Mouse (Mus musculus) retina, embryonic 14.5 days (tissue): ENCODE data around the gene Rbms2.
A peak's percentile ranks its signal among the peaks of the same experiment; 100 is the strongest.
"Not testable (repeated sequence)": the region's sequence is repeated elsewhere in the genome, so short reads cannot be mapped to it uniquely, and the experiment has no call there.

Source experiments
- DNase-seq: peaks from one replicate; pipeline ENCODE4 v3.0.0-alpha.2; 2015; ENCODE audit warnings: low spot score

The Rbms2 gene

DNA sequence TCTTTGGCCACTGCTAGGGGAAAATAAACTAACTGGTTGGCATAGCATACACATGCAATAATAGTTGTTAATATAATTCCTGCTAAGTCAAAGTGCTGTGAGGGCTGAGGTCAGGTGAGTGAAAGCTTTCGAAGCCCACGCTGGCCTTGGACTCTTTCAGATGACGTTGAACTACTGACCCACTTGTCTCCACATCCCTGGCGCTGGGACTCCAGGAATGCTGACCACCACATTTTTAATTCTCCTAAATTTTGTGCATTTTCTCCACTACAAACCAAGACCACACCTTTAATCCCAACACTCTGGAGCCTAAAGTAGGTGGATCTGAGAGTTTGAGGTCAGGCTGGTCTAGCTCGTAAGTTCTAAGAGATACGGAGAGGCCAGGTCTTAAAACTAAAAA lies 13.0 kb upstream of the Rbms2 start:
- DNase-seq = no peak

DNA sequence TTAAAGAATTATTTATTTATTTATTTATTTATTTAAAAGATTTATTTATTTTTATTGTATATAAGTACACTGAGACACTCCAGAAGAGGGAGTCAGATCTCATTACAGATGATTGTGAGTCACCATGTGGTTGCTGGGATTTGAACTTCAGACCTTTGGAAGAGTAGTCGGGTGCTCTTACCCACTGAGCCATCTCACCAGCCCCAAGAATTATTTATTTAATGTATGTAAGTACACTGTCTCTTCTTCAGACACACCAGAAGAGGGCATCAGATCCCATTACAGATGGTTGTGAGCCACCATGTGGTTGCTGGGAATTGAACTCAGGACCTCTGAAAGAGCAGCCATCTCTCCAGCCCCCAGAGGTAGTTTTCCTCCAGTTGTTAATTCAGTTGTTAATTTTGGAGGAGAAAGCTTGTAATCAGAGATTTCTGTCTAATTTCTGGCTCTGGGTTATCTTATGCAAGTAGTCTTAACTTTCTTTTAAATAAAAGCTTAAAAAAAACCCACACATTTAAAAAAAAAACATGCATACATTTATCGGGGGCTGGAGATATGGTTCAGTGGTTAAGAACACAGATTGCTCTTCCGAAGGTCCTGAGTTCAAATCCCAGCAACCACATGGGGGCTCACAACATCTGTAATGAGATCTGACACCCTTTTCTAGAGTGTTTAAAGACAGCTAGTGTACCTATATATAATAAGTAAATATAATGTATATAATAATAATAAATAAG lies 12.1 kb upstream of the Rbms2 start:
- not testable (repeated sequence) for DNase-seq

DNA sequence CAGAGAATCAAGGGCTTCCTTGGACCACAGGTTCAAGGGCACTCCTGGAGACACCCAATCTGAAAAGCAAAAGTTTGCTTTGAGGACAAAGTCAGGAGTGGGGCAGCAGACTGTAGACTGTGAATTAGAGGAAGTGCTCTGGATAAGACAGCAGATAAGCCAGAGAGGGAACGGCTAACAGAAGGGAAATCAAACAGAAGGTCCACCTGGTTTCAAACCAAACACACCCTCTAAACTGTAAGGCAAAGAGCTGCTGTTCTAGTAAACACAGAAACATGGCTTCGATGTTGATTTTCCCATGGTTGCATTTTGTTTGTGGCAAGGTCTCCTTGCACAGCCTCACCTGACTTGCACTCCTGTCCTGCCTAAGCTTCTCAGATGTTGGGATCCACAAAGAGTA lies 11.4 kb upstream of the Rbms2 start:
- no peak for DNase-seq

DNA sequence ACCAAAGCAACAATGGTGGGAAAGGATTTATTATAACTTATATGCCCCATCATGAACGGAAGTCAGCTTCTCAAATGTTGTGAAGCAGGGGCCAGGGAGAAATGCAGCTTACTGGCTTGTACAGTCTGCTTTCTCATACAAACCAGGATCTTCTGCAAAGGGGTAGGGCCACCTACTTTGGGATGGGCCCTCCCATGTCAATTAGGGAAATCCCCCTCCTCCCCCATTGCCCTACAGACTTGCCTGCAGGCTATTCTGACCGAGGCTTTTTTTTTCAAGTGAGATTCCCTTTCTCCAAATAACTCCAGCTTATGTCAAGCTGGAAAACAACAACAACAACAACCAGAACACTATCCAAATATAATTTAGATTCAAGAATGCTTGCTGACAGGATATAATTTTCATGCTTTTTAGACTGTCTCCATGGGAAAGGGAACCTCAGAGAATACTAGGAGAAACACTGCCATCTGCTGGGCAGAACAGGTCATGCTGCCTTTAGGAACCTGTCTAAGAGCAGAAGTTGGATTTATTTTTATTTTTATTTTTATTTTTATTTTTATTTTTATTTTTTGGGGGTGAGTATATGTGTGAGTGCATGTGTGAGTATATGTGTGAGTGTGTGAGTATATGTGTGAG lies 8.3 kb upstream of the Rbms2 start:
- DNase-seq = peak; percentile 90

DNA sequence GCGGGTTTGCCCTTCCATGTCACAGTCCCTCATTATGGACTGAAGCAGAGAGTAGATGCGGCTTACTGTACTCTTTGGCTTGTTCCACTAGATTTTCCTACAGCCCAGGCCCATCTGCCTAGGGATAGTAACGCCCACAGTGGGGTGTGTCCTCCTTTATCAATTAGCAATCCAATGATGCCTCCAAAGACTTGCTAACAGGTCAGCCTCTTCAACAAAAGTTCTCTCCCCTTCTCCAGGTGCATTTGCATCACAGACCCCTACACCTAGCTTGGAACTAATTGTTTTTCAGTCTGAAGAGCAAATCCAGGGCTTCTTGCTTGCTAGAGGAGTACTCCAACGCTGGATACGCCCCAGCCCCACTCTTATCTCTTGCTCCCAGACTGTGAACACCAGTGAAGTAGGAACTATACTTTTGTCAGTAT lies 7.1 kb upstream of the Rbms2 start:
- DNase-seq = no peak

DNA sequence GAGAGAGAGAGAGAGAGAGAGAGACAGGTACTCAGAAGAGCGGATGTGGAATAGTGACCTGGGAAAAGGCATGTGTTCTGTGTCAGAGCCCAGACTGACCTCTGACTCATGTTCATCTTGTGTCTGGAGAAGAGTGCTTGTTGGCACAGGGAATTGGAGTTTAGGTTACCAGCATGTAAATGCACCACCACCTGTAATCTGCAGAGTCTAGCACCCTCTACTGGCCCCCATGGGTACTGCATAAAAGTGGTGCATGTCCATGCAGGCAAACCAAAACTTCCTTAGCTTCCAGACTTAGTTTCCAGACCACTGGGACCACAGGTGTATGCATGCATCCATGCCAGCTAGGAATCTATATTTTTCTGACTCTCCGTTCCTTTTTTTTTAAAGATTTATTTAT lies 5.9 kb upstream of the Rbms2 start:
- DNase-seq = peak; percentile 88

DNA sequence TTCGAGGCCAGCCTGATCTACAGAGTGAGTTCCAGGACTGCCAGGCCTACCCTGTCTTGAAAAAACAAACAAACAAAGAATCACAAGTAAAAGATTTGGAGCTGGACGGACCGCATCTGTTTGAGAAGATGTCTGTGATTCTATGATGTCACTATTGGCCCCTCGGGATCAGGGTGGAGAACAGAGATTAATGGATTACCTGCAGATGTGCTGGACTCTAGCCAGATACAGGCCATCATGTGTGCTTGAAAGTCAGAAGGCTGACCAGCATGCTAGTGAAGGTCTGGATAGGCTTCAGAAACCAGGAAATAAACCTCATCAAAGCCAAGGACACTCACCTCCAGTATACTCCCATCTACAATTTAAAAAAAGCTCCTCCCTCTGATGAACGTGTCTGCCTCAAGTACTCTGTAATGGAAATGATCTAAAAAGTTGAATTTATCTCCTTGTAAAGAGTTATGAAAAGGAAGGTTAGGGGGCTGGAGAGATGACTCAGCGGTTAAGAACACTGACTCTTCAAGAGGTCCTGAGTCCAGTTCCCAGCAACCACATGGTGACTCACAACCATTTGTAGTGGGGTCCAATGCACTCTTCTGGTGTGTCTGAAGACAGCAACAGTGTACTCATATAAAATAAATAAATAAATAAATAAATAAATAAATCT lies 5.3 kb upstream of the Rbms2 start:
- no peak for DNase-seq

DNA sequence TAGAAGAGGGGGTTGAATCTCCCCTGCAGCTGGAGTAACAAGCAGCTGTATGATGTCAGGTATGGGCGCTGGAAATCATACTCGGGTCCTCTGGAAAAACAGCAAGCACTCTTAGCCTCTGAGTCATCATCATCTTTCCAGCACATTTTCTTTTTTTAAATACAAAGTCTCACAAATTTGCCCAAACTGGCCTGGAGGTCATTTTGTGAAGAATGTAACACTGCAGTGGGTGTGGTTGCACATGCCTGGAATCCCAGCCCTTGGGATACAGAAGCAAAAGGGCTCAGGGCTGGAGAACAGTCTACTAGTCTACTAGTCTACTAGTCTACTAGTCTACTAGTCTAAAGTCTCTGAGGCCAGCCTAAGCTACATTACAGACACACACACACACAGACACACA lies 4.2 kb upstream of the Rbms2 start:
- no peak for DNase-seq

DNA sequence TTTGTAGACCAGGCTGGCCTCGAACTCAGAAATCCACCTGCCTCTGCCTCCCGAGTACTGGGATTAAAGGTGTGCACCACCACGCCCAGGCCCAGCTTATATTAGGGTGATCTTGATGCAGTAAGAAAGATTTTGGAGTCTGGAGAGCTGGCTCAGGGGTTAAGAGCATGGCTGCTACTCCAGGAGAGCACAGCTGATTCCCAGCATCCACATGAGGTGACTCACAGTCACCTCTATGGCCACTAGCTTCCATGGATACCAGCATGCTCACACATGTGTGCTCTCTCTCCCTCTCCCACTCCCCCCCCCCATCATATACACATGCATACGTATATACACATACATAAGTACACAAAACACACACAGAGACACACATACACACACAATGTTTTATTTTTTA lies 2.8 kb downstream of the Rbms2 start:
- DNase-seq = no peak

DNA sequence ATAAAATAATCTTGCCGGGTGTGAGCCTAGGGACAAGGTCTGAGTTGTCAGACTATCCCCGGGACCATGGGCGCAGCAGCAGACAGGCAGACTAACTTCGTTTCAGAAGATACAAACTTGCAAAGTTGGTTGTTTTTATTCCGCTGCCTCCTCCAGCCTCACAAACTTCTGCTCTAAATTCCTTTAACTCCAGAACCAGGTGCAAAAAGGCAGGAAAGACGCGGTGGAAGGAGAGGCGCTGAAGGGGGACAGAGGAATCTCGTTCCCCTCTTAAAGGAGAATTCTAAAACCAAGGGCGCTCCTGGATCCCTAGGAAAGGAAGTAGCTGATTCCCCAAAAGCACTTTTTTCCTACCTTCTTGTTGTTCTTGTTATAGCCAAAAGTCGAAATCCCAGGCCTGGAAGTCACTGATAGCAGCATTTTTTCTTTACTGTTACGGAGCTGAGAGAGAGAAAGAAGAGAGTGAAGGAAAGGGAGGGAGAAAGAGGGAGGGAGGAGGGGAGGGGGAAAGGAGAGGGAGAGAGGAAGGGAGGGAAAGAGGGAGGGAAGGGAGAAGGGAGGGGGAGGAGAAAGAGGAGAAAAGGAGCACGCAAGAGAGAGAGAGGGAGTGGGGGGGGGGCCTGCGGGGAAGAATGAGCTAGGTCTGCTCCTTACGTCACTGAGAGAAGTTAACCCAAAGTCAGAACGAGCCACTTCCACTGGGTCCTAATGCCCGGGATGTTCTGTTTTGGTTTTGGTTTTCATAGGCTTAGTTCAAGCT lies 3.9 kb downstream of the Rbms2 start:
- DNase-seq = peak; percentile 82

DNA sequence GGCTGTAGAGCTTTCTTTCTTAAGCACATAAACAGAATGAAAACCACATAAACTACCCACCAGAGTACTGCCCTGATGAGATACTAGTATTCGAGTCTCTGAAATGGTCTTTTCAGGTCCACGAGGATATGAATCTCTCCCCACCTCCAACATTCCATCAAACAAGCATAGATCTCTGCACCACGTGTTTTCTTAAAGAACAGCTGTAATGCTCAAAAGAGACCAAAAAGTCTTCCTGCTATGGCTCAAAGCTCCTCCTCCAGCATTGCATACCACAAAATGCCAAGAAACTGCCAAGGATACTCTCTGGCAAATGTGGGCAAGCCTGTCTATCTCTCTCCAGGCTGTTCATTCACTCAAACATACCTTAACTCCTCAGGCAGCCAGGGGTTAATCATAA lies 4.8 kb downstream of the Rbms2 start:
- no peak for DNase-seq

DNA sequence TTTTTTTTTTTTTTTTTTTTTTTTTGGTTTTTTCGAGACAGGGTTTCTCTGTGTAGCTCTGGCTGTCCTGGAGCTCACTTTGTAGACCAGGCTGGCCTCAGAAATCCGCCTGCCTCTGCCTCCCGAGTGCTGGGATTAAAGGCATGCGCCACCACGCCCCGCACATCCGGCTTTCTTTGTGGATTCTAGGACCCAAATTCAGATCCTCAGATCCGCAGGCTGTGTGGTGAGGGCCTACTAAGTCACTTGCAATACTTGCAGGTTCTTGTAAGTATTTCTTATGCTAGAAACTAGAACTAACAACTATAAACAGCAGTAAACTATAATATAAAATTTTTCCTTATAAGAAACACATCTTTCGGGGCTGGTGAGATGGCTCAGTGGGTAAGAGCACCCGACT lies 8.7 kb downstream of the Rbms2 start:
- not testable (repeated sequence) for DNase-seq

DNA sequence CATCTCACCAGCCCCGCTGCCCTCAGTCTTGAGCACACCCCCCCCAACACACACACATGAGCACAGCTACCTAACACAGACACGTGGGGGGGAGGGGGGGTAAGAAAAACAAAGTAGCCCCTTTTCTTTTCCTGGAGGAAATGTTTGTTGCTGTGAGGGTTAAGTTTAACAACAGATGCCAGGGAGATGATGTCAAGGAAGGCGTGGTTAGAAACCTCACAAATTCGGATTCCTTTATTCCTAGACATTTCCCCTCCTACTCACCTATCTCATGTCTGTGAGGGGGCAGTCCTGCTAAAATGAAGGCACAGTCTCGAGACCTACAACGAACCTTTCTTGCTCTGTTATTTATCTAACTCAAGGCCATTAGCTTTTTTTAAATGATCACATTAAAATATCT lies 13.0 kb downstream of the Rbms2 start:
- DNase-seq = no peak

DNA sequence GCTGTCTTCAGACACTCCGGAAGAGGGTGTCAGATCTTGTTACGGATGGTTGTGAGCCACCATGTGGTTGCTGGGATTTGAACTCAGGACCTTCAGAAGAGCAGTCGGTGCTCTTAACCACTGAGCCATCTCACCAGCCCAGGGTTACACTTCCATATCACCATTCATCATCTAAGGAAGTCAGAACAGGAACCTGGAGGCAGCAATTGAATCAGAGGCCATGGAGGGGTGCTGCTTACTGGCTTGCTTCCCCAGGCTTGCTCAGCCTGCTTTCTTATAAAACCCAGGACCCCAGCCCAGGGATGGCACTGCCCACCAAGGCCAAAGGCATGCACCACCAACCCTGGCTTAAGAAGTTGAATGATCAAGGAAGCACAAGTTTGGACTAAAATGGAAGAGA lies 14.4 kb downstream of the Rbms2 start:
- DNase-seq = not testable (repeated sequence)

DNA sequence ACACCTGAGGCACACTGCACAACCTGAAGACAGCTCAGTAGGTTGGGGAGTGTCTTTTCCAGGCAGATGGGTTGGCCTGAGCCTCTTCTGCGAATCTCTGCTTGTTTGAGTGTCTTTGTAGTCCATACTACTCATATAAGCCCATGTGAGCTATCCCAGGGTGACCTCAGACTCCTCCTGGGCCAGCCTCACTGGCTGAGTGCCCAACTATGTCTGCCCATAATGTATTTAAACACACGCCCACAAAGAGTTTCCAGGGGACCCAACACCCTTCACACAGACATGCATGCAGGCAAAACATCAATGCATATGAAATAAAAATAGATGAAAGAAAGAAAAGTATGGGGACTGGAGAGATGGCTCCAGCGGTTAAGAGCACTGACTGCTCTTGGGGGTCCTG lies 26.1 kb downstream of the Rbms2 start:
- DNase-seq = no peak

DNA sequence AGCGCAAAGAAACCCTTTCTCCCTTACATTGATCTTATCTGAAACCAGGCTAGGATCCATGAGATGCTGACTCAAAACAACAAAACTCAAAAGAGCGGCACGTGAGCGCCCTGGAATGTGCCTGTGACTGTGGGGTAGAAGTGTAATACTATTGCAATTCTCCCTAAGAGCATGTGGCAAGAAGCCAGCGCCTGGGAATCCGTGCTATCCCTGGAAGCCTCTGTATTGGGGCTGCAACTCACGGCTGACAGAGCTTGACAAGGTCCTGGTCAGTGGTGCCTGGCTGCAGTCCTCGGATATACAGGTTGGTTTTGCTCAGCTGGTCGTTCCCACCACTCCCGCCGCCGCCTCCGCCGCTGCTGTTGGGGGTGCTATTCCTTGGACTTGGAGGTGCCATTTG lies 29.2 kb downstream of the Rbms2 start:
- DNase-seq = no peak

DNA sequence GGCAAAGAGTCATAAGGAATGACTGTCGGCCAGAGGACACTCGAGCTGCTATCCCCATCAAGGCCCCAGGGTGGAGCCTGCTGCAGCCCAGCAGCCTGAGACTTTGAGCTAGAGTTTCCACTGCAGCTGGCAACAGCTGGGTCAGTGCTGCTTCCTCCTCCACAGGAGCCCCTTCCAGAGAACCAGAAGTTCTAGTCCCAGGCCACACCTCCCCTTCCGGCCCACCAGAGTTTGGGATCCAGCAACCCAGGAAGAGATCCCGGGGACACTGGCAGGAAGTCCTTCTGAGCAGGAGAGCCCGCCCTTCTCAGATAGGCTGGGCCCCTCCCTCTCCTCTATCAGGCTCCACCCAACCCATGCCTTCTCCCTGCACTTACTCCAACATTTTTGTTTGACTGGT lies 30.5 kb downstream of the Rbms2 start:
- peak; percentile 66 for DNase-seq

DNA sequence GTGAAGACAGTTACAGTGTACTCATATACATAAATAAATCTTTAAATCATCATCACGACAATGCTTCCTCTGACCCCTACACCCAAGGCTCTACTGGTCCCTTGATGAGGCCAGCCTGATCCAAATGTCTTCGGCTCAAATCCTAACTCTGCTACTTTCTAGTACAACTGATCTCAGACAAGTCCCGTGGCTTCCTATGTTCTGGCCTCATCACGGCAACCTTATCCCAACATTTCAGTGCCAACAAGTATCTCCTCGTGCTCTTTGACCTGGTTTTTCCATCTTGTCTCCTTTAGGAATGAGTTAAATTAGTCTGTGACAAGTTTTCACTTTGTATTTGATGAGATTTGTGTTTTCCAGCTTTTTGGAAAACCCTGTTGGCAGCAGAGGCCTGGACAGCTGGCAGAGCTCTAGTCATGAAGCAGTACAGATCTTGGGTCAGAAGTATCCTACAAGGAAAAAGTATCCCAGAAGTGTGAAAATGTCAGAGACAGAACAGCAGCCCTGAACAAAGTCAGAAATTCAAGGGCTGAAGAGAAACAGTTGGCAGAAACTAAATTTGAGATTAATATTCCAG lies 31.2 kb downstream of the Rbms2 start:
- DNase-seq = no peak

DNA sequence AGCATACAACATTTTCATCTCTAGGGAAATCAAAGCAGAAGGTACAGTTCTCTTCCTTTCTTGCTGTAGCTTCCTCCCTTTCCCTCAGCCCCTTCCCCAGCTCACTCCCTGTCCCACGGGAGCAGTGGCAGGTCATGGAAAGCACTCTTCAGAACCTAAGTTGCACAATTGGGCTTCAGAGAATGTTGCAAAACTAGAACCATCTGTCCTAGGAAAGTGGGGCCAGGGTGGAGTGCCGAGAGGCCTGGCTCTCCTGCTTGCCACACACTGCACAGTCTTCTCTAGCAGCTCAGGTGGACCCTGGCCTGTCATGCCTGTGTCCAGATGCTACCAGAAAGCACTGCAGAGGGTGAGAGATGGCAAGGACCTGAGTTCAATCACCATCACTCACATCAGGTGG lies 35.1 kb downstream of the Rbms2 start:
- DNase-seq = no peak

DNA sequence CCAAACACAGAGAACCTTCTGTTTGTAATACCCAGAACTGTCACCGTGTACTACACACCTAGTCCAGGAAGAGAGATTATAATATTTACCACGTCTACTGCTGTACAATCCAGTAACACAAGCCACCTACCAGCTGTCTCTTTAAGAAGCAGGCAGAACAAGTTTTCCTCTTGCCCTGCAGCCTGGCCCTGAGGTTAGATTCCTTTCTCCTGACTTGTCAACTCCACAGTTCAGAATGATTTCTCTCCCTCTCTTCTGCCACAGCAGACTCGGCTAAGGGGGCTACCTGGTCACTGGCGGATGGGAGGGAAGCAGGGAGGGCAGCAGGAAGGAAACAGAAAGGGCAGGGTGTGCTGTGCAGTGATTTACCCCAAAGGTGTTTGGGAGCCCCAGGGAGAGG lies 36.4 kb downstream of the Rbms2 start:
- DNase-seq = no peak

DNA sequence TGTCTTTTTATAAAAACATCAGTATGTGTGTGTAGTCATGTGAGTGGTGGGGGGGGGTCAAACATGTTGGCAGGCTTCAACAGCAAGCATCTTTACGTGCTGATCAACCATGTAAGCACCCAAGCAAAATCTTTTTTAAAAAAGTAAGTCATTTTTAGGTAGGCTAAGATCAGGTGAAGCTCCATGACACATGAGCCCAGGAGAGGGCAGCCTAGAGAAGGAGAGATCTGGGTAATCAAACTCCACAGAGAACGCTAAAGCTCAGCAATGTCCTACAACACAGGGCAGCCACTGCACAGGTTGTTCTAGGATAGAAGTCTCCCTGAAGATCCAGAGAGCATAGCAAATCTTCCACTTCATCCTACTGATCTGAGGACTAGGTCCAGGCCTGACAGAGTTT lies 37.9 kb downstream of the Rbms2 start:
- no peak for DNase-seq

DNA sequence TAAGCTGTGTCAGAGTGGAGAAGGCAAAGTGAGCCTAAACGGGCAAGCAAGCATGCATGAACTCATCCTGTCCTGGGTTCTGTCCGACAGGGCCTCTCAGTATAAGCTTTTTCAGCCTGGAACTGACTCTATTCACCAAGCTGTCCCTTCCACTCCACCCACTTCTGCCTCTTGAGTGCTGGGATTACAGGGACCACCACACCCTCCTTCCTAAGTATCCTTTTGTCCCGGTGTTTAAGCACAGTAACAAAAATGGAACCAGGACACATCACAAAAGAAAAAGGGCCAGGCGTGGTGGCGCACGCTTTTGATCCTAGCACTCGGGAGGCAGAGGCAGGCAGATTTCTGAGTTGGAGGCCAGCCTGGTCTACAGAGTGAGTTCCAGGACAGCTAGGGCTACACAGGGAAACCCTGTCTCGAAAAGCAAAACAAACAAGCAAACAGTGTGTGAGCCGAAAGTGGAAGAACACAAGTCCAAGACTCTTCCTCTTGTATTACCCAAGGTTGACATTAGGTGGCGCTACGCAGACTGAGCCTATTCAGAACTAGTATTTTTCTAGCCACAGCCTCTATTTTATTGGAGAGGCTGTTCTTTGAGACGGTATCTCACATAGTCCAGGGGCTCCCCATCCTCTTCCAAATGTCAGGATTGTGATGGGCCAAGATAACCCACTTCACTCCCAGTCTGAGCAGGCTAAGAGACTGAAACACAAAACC lies 39.7 kb downstream of the Rbms2 start:
- DNase-seq = peak; percentile 82
